Mouse (Mus musculus): ENCODE measurements around the gene Stab1.

The Stab1 gene

DNA sequence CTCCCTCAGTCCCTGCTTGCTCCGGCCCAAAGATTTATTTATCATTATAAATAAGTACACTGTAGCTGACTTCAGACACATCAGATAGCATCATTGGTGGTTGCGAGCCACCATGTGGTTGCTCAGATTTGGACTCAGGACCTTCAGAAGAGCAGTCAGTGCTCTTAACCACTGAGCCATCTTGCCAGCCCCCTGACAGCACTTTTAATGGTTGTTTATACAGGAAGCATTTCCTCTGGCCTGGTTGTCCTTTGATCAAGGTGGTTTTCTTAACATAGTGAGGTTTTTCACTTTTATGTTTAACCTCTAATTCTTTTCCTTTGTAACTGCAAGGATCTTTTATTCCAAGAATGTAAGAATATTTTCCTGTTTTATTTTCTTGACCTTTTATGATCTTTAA lies 26.0 kb upstream of the Stab1 start:
- no peak for DNase-seq

DNA sequence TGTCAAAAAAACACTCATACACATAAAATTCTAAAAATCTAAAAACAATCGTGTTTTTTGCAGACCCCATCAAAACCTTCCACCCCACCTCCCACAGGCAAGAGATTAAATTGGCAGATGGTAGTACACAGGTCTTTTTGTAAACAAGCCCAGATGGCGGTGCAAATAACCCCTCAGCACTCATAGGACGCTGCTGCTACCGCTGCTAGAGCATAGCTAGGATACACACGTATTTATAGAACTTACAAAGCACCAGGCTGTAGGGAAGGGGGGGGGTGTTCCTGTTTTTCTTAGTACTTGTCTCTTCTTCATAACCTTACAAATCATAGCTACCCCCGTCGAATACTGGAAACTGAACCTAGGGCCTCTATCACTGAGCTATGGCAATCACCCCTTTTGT lies 25.4 kb upstream of the Stab1 start:
- no peak for DNase-seq

DNA sequence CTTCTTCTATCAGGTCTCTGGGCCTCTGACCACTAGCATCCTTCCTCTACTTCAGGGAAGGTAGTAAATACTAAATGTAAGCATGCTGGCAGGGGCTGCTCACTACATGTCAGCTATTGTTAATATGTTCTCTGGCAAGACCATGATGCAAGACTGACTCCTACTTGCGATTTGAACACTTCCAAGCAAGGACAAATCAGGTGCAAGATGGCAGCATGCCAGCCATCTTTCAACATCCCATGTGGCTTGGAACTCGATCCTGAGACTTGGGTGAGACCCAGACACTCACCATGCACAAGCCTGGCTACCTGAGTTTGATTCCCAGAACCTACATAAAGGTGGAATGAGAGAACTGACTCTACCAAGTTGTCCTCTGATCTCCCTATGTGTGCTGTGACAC lies 23.5 kb upstream of the Stab1 start:
- no peak for DNase-seq

DNA sequence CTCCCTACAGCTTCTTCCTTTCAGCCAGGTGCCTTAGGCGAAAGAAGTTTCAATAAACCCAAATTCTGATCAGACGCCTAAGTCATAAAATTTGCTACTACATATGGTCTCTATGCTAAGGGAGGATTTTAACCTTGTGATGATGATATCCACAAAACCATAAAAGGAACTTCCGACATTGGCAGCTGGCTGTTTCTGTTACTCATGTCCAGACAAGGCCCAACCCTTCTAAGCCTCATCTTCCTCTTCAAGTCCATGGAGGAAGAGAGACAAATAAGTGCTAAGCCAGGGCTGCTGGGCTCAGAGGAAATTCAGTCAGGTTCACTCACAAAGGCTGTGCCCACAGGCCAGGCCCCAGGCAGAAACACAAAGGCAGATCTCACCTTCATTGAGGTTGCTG lies 20.9 kb upstream of the Stab1 start:
- no peak for DNase-seq

DNA sequence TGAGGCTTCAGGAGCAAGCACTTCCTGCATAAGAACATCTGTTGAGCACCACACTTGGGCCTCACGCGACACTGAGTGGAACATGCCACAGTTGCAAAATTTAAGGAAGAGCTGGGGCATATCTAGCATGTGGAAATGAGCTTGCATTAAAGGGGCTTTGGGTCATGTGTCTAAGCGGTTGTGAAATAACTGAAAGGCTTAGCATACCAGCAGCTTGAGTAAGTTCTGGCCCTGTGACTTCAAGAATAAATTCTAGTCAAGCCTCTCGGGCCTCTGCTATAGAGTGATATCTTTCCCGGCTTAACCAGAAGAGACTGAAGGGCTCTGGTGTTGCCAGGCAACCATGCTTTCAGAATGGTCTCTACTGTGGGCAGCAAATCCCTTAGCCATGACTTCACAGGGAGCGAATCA lies 20.3 kb upstream of the Stab1 start:
- DNase-seq, result no peak

DNA sequence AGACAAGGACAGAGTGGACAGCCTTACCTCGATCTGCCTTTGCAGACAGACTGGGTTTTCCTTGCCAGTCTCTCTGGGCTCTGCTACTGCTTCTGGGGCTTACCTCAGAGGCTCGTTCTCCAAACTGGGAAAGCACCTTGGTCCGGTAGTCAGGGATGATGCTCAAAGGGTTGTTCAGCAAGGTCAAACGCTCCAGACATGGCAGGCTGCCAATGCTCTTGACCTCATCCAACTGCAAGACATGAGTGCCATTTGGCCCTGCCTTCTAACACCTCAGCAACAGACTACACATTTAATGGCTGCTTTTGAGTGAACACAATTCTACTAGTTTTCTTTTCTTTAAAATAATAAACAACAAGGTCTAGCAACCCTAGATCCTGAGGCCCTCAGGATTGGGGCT lies 18.2 kb upstream of the Stab1 start:
- no peak for DNase-seq

DNA sequence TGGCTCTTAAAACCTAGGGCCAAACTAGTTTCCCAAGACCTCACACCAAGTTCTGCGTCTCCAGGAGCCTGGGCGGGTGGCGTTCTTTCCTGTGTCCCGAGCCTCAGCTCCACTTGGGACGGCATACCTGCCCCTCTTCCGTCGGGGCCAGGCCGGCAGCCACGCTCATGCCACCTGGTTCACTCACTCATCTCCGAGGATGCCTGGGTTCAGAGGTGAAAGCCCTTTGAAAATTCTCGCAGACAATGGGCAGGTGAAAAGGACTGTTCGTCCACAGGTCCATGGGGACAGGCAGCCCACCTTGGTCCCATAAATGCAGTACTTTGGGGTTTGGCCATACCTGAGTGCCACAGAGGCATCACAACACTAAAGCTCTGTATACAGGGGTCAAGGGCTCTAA lies 15.8 kb upstream of the Stab1 start:
- no peak for DNase-seq

DNA sequence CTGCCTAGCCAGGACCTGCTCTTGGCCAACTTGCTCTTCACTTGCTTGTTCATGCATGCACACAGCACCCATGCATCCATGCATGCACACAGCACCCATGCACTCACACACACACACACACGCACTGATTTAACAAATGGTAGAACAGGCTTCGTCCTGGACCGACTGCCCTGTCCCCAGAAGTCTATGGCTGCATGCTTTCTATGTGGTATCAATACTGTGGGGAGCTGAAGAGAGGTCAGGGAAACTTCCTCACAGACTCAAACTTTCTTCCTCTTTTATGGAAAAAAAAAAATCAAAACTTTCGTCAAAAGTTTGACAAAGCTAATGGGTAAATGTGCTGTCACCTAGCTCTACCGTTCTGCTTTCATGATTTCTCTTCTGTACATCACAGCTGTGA lies 15.1 kb upstream of the Stab1 start:
- no peak for DNase-seq

DNA sequence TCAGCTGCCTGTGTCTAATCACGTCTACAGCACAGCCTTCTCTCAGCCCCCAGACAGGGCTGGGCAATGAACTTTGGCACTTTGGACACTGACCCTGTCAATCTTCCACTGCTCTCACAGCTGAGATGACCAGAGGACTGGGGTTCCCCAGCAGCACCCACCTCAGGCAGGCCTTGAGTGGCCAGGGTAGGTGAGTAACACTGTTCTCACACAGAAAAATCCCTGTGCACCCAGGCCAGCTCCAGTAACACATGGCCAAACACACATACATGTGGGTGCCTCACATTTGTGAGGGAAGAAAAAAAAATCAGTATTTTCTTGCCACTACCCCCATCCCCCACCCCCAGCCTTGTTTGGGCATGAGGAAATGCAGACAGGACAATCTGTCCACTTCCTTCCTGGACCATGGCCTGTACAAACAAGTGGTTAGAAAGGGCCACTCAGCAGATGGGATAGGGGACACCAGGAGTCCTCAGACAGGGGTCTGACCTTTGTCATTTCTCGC lies 14.4 kb upstream of the Stab1 start:
- no peak for DNase-seq

DNA sequence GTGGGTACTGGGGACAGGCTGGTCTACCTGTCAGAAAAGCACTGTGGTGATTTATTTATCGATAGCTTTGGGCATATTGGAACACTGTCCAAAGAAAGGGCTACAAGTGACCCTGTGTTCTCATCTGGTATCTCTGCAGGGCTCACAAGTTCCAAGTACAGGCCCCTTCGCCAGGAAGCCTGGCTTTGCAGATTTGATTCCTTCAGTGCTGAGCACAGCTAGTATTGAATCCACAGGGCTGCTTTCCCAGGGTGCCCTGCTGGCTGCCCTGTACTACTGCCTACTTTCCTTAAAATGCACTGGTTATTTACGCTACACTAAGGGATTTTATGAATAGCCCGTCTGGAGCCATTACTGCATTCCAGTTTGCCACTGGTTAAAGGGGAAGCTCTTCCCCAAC lies 13.1 kb upstream of the Stab1 start:
- DNase-seq, result no peak

DNA sequence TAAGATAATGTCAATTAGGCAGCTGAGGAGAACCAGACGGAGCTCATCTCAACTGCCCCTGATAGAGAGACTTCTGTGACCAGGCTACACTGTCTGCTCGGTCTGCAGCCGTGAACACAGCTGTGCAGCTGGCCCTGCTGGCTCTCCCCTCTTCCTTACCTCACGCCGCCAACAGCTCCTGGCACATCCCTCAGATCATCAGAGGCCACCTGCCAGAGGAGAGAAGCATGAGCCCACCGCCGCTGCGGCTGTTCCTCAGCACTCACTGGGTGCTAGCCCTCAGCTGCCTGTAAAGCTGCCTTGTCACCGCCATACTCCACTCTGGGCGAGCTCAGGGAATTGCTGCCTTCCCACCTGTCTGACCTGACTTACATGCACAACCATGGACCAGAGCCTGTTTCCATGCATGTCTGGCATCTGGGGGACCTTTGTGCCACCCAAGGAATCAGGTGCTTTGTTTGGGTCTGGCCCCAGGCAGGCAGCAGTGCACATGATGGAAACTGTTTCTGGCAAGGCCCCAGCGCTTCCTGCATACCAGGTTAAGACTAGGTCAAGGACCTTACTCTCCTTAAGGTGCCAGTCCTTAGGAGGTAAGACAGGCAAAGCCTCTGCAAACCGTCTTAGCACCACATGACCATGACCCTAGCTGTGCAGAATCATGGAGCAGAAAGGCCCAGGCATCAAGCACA lies 11.4 kb upstream of the Stab1 start:
- DNase-seq, result no peak

DNA sequence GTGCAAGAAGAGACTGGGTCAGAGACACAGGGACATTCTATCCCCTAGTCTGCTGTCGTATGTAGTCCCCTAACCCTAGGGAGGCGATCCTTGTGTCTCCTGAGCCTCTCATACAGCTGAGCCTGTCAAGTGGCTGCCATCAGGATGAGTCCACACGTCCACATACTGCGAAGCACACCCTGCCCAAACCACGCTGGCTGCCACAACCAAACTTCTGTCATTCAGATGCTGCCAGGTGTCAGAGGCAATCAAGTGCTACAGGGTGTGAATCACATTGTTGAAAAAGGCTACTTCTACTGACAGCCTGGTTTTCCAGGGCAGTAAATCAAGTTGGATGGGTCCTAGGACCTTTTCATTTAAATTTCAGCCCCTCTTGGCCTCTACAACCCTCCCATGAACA lies 9.3 kb upstream of the Stab1 start:
- no peak for DNase-seq

DNA sequence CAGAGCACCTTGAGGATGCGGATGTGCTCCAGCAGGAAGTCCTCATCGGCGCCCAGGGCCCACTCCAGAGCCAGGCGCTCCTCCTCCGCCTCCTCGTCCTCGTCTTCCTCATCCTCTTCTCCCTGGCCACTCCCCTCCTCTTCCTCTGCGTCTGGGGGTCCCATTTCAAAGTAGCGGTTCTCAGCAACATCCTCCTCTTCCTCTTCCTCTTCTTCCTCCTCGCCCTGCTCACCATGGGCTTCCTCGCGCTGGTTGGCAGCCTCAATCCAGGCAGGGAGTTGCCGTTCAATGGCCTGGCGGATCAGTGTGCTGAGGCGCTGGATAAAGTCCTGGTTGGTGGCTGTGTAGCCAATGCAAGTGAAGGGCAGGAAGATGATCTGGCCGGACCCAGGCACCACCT lies 8.8 kb upstream of the Stab1 start:
- no peak for DNase-seq

DNA sequence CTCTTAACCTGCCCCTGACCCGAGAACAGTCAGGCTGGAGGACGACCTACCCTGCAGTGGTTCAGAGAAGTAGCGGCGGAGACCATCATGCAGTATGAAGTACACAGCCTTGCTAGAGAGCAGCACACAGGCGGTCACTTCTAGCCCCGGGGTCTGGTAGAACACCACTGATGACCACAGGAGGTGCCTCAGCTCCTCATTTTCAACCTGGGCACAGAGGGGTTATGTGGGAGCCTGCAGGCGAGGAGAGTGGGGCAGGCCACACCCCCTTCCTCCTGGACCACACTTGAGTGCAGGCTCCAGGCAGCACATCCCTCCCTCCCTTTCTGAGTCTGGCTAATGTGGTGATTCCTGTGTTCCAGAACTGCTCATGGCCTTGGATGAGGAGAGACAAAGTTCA lies 5.1 kb upstream of the Stab1 start:
- no peak for DNase-seq

DNA sequence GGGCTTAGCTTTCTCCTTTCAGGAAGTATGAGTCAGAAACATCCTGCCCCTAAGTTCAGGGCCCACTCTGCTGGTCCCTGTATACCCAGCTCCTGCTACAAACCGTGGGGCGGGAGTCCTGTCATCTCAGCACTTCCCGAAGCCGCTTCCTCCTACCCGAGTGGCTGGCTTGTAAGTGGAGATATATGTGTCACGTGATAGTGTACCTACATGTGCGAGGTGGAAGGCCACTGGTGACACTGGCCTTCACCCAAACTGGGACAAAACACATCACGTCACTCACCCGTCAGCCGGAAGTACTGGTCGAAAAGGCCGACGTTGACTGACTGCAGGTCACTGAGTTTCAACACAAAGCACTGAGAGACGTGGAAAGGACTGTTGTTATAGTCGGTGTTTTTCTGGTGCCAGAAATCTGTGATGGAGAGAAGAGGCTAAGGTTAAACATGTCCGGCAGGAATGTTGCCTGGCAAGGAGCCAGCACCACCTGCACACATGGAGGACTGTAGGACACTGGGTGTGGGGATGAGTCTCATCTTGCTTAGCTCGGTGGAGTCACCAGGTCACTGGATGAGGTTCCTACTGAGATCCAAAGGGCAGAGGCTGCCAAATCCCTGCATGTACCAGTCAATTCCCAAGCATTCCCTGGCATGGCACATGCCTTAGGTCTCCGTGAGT lies 4.5 kb upstream of the Stab1 start:
- peak; percentile 74 for DNase-seq

DNA sequence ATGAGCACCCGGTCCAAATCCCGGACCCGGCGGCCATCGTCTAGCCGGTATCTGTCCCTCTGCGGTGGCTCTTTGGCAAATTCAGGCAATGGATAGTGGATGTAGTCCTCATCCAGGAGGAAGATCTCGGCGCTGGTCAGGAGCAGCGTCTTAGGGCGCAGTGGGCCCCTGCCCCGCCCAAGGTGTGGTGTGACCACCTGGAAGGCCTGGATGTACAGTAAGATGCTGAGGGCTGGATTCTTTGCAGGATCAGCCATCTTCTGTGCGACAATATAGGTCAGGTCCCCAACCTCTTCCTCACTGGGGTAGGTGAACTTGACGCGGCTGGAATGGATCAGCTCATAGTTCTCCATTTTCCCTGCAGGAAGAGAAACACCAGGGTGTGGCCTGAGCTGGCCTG lies 3.4 kb upstream of the Stab1 start:
- no peak for DNase-seq

DNA sequence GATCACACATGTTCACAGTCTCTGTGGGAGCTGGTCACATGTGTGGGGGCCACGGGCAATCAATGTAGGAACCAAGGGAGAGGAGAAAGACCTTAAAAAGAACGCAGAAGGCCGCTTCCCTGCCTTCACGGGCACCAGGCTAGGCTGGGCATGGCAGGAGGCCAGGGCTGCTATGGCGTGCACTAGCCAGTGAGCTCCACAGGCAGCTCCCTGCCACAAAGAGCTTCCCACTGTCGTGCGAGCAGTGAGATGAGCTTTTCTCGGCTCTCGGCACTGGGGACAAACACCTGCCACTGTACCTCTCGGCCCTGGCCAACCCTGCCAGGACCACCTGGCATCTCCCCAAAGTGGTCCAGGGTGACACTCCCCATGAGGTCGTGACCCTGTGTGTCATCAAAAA lies 2.9 kb upstream of the Stab1 start:
- peak; percentile 76 for DNase-seq

DNA sequence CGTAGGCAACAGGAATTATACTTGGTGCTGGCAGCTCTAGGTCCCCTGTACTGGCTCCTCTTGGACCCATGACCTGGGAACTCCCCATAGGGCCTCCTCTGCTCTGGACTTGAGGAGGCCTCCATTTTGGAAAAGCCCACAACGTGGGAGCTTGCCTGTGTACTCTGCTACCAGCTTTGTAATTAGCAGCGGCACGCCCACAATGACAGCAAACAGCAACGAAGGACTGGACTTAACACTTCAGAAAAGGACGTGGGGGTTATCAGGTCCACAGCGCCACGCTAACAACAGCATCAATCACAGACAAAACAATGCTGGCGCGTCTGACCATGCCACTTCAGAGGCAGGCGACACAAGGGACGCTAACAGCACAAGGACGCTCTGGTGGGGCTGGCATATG lies 2.5 kb upstream of the Stab1 start:
- no peak for DNase-seq

DNA sequence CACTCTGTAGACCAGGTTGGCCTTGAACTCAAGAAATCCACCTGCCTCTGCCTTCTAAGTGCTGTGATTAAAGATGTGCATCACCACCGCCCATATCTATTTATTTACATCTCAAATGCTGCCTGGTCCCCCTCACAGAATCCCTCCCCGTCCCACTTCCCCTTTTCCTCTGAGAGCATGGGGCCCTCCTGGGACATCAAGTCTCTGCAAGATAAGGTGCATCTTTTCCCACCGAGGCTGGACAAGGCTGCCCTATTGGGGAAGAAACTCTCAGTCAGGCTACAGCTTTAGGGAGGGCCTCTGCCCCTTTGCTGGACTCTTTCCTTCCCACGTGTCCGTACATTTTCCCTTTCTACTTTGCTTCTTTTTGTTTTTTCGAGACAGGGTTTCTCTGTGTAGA lies 1.1 kb upstream of the Stab1 start:
- DNase-seq, result no peak

DNA sequence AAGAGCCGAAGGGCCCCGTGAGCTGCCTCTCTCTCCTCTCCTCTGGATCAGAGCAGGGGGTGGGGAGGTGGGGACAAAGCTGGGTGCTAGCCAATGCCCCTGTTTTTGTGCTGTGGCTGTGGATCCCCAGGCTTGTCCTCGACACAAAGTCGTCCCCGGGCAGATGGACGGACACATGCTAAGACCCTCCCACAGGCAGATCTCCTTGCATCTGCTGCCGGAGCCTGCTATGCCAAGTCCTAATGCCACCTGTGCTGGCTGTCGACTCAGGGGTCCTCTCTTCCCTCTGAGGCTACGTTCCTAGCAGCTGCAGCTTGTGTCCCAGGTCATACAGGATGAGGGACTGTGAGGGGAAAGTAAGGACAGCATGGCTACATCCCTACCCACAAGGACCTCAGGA lies 1.6 kb downstream of the Stab1 start:
- peak; percentile 48 for DNase-seq

DNA sequence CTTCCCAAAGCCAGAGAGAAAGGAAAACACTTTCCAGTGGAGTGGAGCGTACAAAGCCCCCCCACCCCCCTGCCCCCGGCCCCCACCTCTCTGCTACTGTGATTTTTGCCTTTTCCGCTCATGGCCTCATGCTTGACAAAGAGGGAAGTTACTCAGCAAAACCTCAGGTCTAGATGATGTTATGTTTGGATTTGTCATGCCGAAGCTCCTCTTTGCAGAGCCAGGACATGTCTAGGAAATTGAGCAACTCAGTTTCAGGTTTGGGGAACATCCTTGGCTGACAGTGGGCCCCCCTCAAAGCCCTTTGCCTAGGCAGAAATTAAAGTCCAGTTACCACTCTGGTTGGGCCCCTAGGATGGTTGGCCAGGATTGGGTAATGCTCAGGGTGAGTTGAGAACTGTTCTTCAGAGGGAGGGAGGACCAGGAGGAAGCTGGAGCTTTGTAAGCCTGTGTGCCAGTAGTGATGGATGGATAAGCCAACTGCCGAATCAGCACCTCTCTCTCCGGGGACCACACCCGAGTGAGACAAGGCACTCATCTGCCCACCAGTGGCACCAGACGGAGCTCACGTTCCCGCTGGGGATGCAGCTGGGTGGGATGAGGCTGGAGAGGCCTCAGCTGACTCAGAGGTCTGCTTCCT lies 2.3 kb downstream of the Stab1 start:
- peak; percentile 48 for DNase-seq

DNA sequence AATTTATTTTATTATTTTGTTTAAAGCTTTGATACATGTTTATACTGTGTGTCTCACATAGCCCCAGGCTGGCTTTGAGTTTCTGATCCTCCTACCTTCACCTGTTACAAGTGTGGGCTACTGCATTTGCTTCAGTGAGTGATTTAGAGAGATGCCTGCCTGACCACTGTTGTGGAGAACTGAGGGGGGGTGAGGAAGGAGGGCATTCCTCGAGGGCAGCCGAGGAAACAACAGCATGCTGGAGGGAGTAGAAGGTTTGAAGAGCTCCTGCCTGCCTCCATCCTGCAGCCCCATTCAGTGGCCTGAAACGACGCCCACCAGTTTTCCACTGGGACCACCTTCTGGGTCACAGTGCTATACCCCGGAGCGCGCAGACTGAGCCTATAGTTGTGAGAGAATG lies 3.0 kb downstream of the Stab1 start:
- DNase-seq, result no peak

DNA sequence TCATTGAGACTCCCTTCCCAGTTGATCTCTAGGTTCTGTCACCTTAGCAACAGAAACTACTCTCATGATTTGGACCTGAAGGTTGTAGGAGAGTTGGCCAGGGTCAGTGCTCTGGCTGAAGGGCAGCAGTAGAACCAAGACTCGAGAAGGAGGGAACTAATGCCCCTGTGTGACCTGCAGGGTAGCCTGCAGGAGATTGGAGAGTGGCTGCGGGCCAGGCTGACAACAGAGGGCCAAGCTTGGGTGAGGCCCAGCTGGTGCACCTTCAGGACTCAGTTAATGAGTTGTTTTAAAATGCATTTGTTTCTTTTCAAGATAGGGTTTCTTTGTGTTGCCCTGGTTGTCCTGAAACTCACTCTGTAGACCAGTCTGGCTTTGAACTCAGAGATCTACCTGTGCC lies 3.4 kb downstream of the Stab1 start:
- DNase-seq, result peak; percentile 58

DNA sequence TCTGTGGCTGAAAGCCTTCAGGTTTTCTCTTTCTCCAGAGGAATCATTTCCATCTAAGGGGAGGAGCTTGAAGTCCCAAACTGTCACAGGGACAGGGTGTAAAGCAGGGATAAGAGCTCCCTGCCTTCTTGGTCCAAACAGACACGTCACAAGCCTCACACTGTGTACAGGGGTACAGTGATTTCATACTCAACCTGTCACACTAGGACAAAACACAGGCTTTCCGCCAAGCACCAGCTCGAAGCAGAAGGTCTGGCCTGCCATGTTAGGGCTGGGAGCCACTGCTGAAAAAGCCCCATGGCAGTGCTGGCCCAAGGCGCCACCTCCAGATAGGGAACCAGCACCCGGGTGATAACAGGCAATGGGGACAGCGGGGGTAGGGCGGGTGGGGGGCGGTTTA lies 4.4 kb downstream of the Stab1 start:
- peak; percentile 87 for DNase-seq

Data from cerebellum, adult 9-10 months (tissue).